9 mouse cellular contexts compared by ENCODE assay signal in genomic region chrX:20060769-20061315, GRCm38 (mm10). TPM values are rescaled to one million over a fixed set of nuclear protein-coding genes. Genes with fewer than 3 reads are reported as not detected.
DNase-seq lines count a peak whose midpoint lies in the region; ATAC-seq and TF ChIP-seq lines count a peak whose summit lies in the region.
"Had no signal": no experiment of that assay in that cellular context is flagged by ENCODE, and none has a peak within 500 bp of the region (broad histone marks: within the 10 kb centered on the region; RNA-seq: fewer than 3 reads in every experiment).

No protein-coding gene starts in this region.

- intact Hi-C loops in gastrocnemius, adult 2 months (cut with DNase I) = no loop called here

- ATAC-seq in hindbrain, embryonic 12.5 days (ENCODE audit: low FRiP score) = peak; percentile 55
- no peak for ATAC-seq in liver, embryonic 13.5 days (ENCODE audit: low read depth)
- ATAC-seq in stomach, postnatal 0 days (ENCODE audit: low FRiP score, low TSS enrichment) = no peak

- H3K4me2 ChIP-seq in hindbrain, embryonic 12.5 days (replicated peaks) = peak overlapping the region; percentile 75
- peak overlapping the region; percentile 60 for H3K4me2 ChIP-seq in liver, embryonic 13.5 days
- peak overlapping the region; percentile 63 for H3K4me2 ChIP-seq in stomach, postnatal 0 days (replicated peaks; ENCODE audit: low read depth)

- H3K4me3 ChIP-seq in gastrocnemius, adult 2 months = peak overlapping the region; percentile 77
- peak overlapping the region; percentile 44 for H3K4me3 ChIP-seq in hindbrain, embryonic 12.5 days
- peak overlapping the region; percentile 43 for H3K4me3 ChIP-seq in liver, embryonic 13.5 days (replicated peaks)
- H3K4me3 ChIP-seq in stomach, postnatal 0 days (ENCODE audit: low read depth, low read length) = peak overlapping the region; percentile 37

- H3K9me3 ChIP-seq in hindbrain, embryonic 12.5 days (replicated peaks) = no peaks in the 10 kb centered on the region
- no peaks in the 10 kb centered on the region for H3K9me3 ChIP-seq in liver, embryonic 13.5 days (replicated peaks)
- H3K9me3 ChIP-seq in stomach, postnatal 0 days (ENCODE audit: control insufficient read depth, low read length) = no peaks in the 10 kb centered on the region

- 29% methylated on average over 47 of the region's 47 CpGs for WGBS in hindbrain, embryonic 12.5 days
- 24% methylated on average over 46 of the region's 47 CpGs for WGBS in liver, embryonic 13.5 days (ENCODE audit: insufficient replicate concordance)
- WGBS in stomach, postnatal 0 days = 21% methylated on average over 47 of the region's 47 CpGs

- TF ChIP-seq EP300 in stomach, postnatal 0 days (optimal IDR thresholded peaks at IDR 0.05) = no peak

- peak; percentile 30 for DNase-seq in gastrocnemius, adult 2 months
- no peak for DNase-seq in gastrocnemius, adult 18-20 months (ENCODE audit: low spot score)
- peak; percentile 18 to 27 for DNase-seq in B cell, adult 2 months
- peak; percentile 27 for DNase-seq in embryo, embryonic 11 days
- DNase-seq in liver, embryonic 13.5 days = no peak
- no peak for DNase-seq in stomach, postnatal 0 days (ENCODE audit: low spot score)
- DNase-seq in ovary, postnatal 14 days (ENCODE audit: low spot score) = no peak

- H3K9ac ChIP-seq in hindbrain, embryonic 12.5 days = peak overlapping the region; percentile 27; the same call in 1 of the 2 replicates
- no peak overlapping the region for H3K9ac ChIP-seq in liver, embryonic 13.5 days
- H3K9ac ChIP-seq in stomach, postnatal 0 days (ENCODE audit: low read length) = no peak overlapping the region

- H3K27ac ChIP-seq in gastrocnemius, adult 2 months = peak overlapping the region; percentile 79
- H3K27ac ChIP-seq in hindbrain, embryonic 12.5 days = no peak overlapping the region
- H3K27ac ChIP-seq in liver, embryonic 13.5 days = no peak overlapping the region
- H3K27ac ChIP-seq in stomach, postnatal 0 days (replicated peaks) = no peak overlapping the region

- no peaks in the 10 kb centered on the region for H3K36me3 ChIP-seq in hindbrain, embryonic 12.5 days
- H3K36me3 ChIP-seq in liver, embryonic 13.5 days = no peaks in the 10 kb centered on the region
- no peaks in the 10 kb centered on the region for H3K36me3 ChIP-seq in stomach, postnatal 0 days (ENCODE audit: control insufficient read depth, insufficient read depth, low read length)

- H3K4me1 ChIP-seq in hindbrain, embryonic 12.5 days = no peaks in the 10 kb centered on the region
- H3K4me1 ChIP-seq in liver, embryonic 13.5 days (replicated peaks) = no peaks in the 10 kb centered on the region
- H3K4me1 ChIP-seq in stomach, postnatal 0 days (replicated peaks; ENCODE audit: control insufficient read depth, insufficient read depth) = no peaks in the 10 kb centered on the region

- TF ChIP-seq CTCF in gastrocnemius, adult 2 months (IDR thresholded peaks at IDR 0.05) = no peak
- TF ChIP-seq CTCF in stomach, postnatal 0 days (IDR thresholded peaks at IDR 0.05; ENCODE audit: low read depth) = no peak

- H3K27me3 ChIP-seq in hindbrain, embryonic 12.5 days = peaks cover 12% of the 10 kb centered on the region; the same call in 1 of the 2 replicates
- H3K27me3 ChIP-seq in liver, embryonic 13.5 days = peaks cover 27% of the 10 kb centered on the region
- no peaks in the 10 kb centered on the region for H3K27me3 ChIP-seq in stomach, postnatal 0 days (ENCODE audit: control insufficient read depth, insufficient read depth, low read length)

RNA-seq across cellular contexts. Expression of gene Chst7, which starts 1.5 kb away (rescaled TPM):
- 1 to 10 TPM; 1.4 to 1.6 TPM for total RNA-seq in gastrocnemius, adult 2 months (2021)
- 1 to 10 TPM; 1.3 to 1.5 TPM for total RNA-seq in gastrocnemius, adult 18-20 months (2021)
- 3.3 and 4.0 TPM in 2 replicates for polyA plus RNA-seq in hindbrain, embryonic 12.5 days (2016; fragmentation: Nextera tagmentation; extraction: Ambion mirVana)
- 1.0 and 1.1 TPM in 2 replicates for polyA plus RNA-seq in liver, embryonic 13.5 days (2015; fragmentation: Nextera tagmentation; extraction: Ambion mirVana)
- 1.9 and 2.7 TPM in 2 replicates for polyA plus RNA-seq in stomach, postnatal 0 days (2015; fragmentation: Nextera tagmentation; extraction: Ambion mirVana)
- total RNA-seq: MEL had no signal

Comparison
In these comparisons a context has a peak if more than half of its experiments do, and no peak if none do; other contexts are left out.
1. DNase-seq: peak in gastrocnemius, adult 2 months (single experiment), B cell, adult 2 months (2 of 2) and embryo, embryonic 11 days (single experiment); none in gastrocnemius, adult 18-20 months (single experiment), liver, embryonic 13.5 days (single experiment), stomach, postnatal 0 days (single experiment) and ovary, postnatal 14 days (single experiment).
2. Peak in every context shown above with its lines, with median percentiles within 50 percentile points of each other: H3K4me3 ChIP-seq and H3K4me2 ChIP-seq.